Mouse (Mus musculus) frontal cortex, postnatal 36 days (tissue): ENCODE results near the gene Tmem185b.

Experiments
- DNase-seq, 2 experiments: peaks; one replicate each; pipeline ENCODE4 v3.0.0; 2022; ENCODE audit warnings: low spot score in 2 of 2

Tmem185b gene

GRCm38 (mm10) chr1:119503181-119503580 lies 22.8 kb upstream of the Tmem185b start:
- DNase-seq = no peak

GRCm38 (mm10) chr1:119503808-119504207 lies 22.2 kb upstream of the Tmem185b start:
- no peak for DNase-seq

GRCm38 (mm10) chr1:119504260-119505062 lies 21.5 kb upstream of the Tmem185b start, which contains the start of gene Ralb:
Gene Ralb (minus strand): TSS chr1:119504794.
- peak; percentile 96 to 97 for DNase-seq

- no peak for DNase-seq
Measured at GRCm38 (mm10) chr1:119505951-119506350, 20.0 kb upstream of the Tmem185b start.

- DNase-seq = no peak
Measured at GRCm38 (mm10) chr1:119508548-119508947, 17.4 kb upstream of the Tmem185b start.

- DNase-seq = no peak
Measured at GRCm38 (mm10) chr1:119509474-119509873, 16.5 kb upstream of the Tmem185b start.

GRCm38 (mm10) chr1:119510409-119510808 lies 15.6 kb upstream of the Tmem185b start:
- DNase-seq = no peak

- no peak for DNase-seq
Measured at GRCm38 (mm10) chr1:119510857-119511256, 15.1 kb upstream of the Tmem185b start.

- no peak for DNase-seq
Measured at GRCm38 (mm10) chr1:119518060-119518459, 7.9 kb upstream of the Tmem185b start.

GRCm38 (mm10) chr1:119518786-119519185 lies 7.2 kb upstream of the Tmem185b start:
- DNase-seq = no peak

DNA sequence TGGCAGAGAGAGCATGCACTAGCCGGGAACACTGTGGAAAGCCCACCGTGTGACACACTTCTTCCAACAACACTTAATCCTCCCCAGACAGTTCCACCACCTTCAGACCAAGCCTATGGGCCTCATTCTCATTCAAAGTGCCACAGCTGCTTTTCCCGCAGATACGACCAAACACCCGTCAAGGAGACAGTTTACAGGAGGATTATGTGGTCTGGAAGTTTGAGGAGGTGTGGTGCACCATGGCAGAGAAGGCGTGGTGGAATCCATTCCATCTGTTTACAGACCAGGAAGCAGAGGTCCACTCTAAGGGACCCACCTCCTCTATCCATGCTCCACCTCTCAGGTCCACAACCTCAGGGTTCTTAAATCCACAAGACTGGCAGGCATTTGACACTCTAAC lies 6.7 kb upstream of the Tmem185b start:
- DNase-seq = no peak

DNA sequence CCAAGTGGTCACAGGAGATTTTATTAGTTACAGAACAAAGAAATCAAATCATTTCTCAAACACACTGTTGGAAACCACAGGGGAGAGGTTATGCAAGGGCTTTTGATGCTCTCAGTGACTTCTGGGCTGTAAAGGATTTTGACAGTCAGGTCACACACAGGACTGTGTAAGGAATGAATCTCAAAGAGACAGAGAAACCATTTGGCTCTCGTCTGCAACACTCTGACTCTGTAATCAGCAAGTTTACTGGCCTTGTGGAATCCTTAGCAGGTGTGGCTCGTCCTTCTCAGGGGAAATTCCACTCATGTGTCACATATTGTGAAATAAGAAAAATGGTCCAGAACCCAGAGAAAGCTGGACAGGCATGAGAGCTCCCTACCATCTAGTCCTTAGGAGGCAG lies 4.9 kb upstream of the Tmem185b start:
- DNase-seq = no peak

- DNase-seq = no peak
Measured at GRCm38 (mm10) chr1:119521681-119522080, 4.3 kb upstream of the Tmem185b start.

DNA sequence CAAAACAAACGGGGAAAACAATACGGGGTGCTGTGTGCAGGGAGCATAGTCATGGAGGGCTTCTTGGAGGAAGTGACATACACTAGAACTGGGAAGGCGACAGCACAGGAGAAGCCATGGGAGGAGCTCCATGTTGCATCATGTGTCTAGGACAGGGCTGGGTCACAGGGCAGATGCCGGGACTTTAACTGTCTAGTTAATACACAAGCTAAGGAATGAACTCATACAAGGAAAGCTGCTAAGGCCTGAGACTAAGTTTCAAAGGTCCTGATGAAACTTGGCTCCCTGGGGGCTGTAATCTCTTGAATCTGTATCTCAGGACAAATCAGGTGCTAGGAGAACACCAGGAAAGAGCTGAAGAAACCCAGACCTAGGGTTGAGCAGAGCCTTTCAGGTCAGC lies 3.2 kb upstream of the Tmem185b start:
- DNase-seq = no peak

DNA sequence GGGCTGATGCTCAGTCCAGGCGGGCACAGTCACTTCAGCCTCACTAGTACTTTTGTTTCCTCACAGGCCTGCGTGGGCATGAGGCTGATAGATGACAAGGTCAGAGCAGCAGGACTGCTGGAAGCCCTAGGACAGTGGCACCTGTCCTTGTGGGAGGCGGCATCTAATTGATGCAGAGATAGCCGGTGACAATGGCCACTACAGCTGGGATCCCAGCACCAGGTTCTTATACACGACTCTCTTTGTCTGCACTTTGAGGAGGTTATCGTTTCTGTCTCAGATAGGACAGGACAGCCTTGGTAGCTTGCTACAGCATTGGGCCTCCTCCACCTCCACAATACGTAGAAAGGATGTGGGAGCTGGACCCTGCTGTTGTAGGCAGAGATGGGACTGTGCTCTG lies 2.6 kb upstream of the Tmem185b start:
- no peak for DNase-seq

DNA sequence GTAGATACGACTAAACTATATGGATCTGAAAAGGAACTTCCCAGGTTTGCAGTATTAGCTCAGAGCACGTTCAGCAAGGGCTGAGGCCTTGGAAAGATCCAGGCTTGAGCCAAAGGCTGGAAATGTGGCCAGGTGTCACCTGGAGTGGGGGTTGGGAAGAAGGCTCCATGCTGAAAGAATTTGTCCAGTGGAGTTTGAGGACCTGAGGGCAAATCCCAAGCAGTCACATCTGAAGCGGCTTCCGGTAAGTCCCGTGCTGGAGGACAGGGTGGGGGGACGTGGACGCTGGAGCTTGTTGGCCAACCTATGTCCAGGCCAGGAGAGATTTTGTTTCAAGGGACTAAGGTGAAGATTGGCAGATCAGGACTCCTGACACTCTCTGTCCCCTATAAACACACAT lies 2.1 kb upstream of the Tmem185b start:
- DNase-seq = no peak

DNA sequence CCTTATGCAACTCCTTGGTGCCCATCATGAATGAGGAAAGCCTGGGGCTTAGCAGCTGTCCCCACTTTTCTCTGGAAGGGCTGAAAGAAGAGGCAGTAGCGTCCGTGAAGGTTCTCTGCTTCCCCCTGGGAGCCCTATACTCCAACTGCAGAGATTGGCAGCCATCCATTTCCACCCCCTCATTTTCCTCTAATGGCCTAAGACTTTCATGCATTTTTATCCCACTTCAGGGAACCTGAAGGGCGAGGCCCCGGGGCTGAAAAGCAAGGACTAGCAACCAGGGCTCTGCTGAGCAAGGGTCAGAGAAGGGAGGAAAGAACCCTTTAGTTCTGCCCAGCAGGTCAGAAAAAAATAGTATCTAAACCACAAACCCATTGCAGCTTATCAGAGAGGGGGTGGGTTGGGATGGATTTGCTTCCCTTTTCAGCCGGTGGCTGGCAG lies 936 bp upstream of the Tmem185b start:
- no peak for DNase-seq

DNA sequence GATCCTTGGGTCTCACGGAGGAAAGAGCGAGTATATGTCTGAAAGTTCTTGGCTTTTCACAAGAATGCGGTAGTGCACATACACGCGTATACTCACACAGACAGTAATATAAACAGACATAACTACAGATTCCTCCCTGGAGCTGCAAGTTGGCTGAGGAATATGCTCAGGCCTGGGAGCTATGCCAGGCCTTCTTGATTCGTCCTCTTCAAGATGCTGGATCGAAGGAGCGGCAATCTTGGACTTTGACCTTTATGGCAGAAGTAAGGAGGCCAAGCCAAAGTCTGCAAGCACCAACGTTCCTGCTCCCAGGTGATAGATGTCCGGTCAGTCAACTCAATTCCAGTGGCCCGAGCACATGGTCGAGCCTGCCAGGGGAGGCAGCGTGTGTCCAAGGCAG lies 5.0 kb downstream of the Tmem185b start:
- no peak for DNase-seq

DNA sequence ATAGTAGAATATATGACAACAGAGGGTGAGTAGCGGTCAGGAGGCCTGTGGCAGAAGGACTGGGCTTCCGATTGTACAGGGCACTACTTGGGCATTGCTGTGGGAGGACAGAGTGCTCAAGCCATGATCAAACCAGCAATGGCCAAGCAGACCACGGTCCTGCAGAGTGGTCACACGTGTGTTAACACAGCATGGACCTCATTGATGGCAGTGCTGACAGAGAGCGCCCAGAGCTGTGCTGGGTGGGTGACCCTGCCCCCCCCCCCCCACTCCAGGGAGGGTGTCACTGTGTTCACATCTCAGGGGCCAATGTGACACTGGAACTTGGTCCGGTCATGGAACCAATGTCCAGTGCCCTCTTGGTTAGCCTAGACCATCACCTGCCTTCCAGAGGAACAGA lies 6.2 kb downstream of the Tmem185b start:
- DNase-seq = no peak

GRCm38 (mm10) chr1:119533093-119533805 lies 7.3 kb downstream of the Tmem185b start:
- DNase-seq = peak in 1 of 2 experiments; percentile 10

DNA sequence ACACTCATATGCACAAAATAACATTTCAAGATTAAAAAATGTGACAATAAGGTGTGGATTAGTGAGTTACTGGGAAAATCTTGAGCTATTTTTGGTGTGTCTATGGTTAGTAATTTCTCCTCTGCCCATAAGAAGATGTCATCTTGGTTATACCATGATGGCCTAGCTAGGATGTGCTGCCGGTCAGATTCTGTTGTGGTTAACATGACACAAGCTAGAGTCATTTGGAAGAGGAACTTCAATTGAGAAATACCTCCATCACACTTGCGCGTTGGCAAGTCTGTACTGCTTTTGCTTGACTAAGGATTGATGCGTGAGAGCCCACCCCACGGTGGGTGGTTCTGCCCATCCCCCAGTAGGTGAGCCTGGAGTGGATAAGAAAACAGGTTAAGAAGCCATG lies 8.4 kb downstream of the Tmem185b start:
- DNase-seq = no peak

GRCm38 (mm10) chr1:119536122-119536521 lies 10.2 kb downstream of the Tmem185b start:
- no peak for DNase-seq

DNA sequence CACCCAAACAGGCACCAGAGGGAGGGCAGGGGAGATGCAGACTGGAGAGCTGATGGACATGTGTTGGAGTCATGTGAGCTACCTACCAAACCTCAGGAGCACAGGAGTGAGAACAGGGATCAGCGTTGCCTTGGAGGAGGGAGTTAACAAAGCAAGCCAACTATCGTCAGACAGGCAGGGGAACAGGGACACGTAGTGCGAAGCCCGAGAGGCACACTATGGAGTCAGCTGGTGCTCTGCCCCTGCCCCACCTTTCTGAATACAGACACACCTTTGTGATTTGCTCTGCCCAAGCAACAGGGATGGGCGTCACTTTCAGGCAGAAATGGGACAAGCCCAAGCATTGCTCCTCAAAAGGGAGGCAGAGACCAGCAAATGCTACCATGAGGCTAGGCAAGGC lies 11.7 kb downstream of the Tmem185b start:
- no peak for DNase-seq
